Mouse (Mus musculus) liver, embryonic 15.5 days (tissue): ENCODE measurements around the gene Gm20388. TPM values are rescaled to one million over a fixed set of nuclear protein-coding genes. Genes with fewer than 3 reads are reported as not detected.

Experiments used
- ATAC-seq: fragments of 200-750 bp; cut with Nextera tagmentation; 2 replicates; pipeline ENCODE4 v1.8.0; 2017; ENCODE audit warnings: moderate number of reproducible peaks, mild to moderate bottlenecking, moderate library complexity; ENCODE audit not compliant: insufficient read depth
- H3K27ac ChIP-seq: fragments of 300-500 bp; sonication (generic); replicated peaks from 2 replicates; pipeline ENCODE4 v1.5.1; 2015; ENCODE audit warnings: mild to moderate bottlenecking, inconsistent platforms
- H3K27me3 ChIP-seq: fragments of 300-500 bp; sonication (generic); 2 replicates; pipeline ENCODE4 v1.6.1; 2015; ENCODE audit warnings: mild to moderate bottlenecking, inconsistent platforms
- H3K36me3 ChIP-seq: fragments of 300-500 bp; sonication (generic); replicated peaks from 2 replicates; pipeline ENCODE4 v1.6.1; 2015; ENCODE audit warnings: moderate library complexity, mild to moderate bottlenecking, inconsistent platforms
- H3K4me1 ChIP-seq: fragments of 300-500 bp; sonication (generic); replicated peaks from 2 replicates; pipeline ENCODE4 v1.6.1; 2015; ENCODE audit warnings: inconsistent platforms
- H3K4me2 ChIP-seq: fragments of 300-500 bp; sonication (generic); 2 replicates; pipeline ENCODE4 v1.6.1; 2015; ENCODE audit warnings: moderate library complexity, mild to moderate bottlenecking, inconsistent platforms
- H3K4me3 ChIP-seq: fragments of 300-500 bp; sonication (generic); replicated peaks from 2 replicates; pipeline ENCODE4 v1.5.1; 2015; ENCODE audit warnings: mild to moderate bottlenecking, inconsistent platforms
- H3K9ac ChIP-seq: fragments of 300-500 bp; sonication (generic); 2 replicates; pipeline ENCODE4 v1.6.1; 2015; ENCODE audit warnings: moderate library complexity, mild to moderate bottlenecking, inconsistent platforms
- H3K9me3 ChIP-seq: fragments of 300-500 bp; sonication (generic); replicated peaks from 2 replicates; pipeline ENCODE4 v1.6.1; 2016; ENCODE audit warnings: inconsistent platforms
- WGBS: fragments of 180-500 bp; shearing (Covaris S2); methylation state at CpG from one replicate; pipeline ENCODE4 v1.1.7; 2015; ENCODE audit warnings: mixed read lengths; ENCODE audit not compliant: insufficient replicate concordance; 5-methylcytosine and 5-hydroxymethylcytosine counted together
- polyA plus RNA-seq: library from polyadenylated mRNA; unstranded; fragments of >200 nt; fragmentation: Nextera tagmentation; extraction: Ambion mirVana; gene quantifications from 2 replicates; pipeline ENCODE4 v1.2.1, GENCODE M21; 2015

Gene Gm20388
- polyA plus RNA-seq, 1 experiment from 2014 or later, result not detected

DNA sequence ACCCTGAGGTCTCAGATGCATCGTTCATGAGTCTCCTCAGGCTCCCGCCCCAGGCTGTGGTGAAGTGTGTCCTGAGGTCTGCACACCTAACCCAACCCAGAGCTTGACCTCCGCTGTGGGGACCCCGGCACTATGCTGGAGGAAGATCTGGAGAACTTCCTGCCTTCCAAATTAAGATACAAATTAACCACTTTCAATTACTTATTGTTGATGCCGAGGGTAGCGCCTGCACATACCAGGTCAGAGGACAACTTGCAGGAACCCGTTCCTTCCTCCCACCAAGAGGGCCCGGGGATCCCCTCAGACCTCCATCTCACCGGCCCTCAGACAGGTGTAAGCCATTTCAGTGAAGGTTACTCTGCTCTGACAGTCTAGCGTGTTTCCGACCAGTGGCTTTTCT lies 1796.3 kb downstream of the Gm20388 start:
- Histone ChIP-seq H3K4me2 (no peak overlapping the region), H3K4me3 (no peak overlapping the region), H3K27me3 (0 out of 2 replicates have a peak, but pooled peaks cover 4% of the 10 kb centered on the region), H3K9me3 (no peaks in the 10 kb centered on the region), H3K4me1 (no peaks in the 10 kb centered on the region), H3K9ac (no peak overlapping the region), H3K27ac (no peak overlapping the region), H3K36me3 (no peaks in the 10 kb centered on the region)
- WGBS, result 62% methylated on average over 11 of the region's 11 CpGs
- no peak for ATAC-seq

DNA sequence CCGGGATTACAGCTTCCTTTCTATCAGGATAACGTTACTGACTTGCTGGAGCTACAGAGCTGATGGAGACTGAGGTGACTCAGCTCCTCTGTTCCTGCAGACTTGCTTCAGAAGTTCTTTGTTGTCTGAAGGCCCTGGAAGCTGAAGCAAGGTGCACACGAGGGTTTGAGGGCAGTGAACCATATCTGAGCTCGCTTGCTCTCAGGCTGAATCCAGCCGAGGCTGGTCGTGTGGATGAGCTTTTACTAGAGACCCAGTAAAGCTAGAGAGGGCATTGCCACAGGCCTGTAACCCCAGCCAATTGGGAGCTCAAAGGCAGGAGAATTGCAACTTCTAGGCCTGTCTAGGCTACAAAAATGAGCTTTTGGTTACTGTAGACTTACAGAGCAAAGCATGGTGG lies 1797.8 kb downstream of the Gm20388 start:
- Histone ChIP-seq H3K27ac (no peak overlapping the region), H3K36me3 (no peaks in the 10 kb centered on the region), H3K4me1 (no peaks in the 10 kb centered on the region), H3K9me3 (no peaks in the 10 kb centered on the region), H3K9ac (no peak overlapping the region), H3K4me2 (no peak overlapping the region), H3K27me3 (0 out of 2 replicates have a peak, but pooled peaks cover 4% of the 10 kb centered on the region), H3K4me3 (no peak overlapping the region)
- ATAC-seq, result no peak
- 46% methylated on average over 6 of the region's 6 CpGs for WGBS

- H3K27me3 ChIP-seq, result peaks cover 27% of the 10 kb centered on the region
- no peak for ATAC-seq
- no peaks in the 10 kb centered on the region for H3K4me1 ChIP-seq
- no peaks in the 10 kb centered on the region for H3K9me3 ChIP-seq
- H3K9ac ChIP-seq, result no peak overlapping the region
- no peak overlapping the region for H3K4me3 ChIP-seq
- H3K4me2 ChIP-seq, result no peak overlapping the region
- no peaks in the 10 kb centered on the region for H3K36me3 ChIP-seq
- H3K27ac ChIP-seq, result no peak overlapping the region
- WGBS, result 38% methylated on average over 14 of the region's 14 CpGs
Measured at GRCm38 (mm10) chr8:121717502-121717901, 1806.9 kb downstream of the Gm20388 start.

DNA sequence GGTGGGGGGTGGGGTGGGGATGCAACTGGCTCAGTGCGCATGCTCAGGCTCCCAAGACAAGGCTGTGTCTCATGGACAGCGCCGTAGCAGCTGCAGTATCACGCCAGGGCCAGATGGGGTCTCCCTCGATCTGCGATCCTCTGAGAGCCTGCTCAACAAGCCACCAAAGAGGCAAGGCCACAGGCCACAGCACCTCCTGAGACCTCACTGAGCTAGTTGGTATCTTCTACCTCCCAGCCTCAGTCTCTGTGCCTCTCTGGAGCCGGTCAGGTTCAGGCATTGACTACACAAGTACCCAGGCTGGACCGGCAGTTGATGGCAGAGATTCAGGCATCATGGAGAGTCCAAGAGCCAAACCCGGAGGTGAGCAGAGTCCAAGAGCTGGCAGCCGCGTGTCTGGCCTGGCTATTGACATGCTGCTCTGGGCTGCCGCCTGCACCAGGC lies 1807.4 kb downstream of the Gm20388 start:
- H3K9me3 ChIP-seq, result no peaks in the 10 kb centered on the region
- H3K4me2 ChIP-seq, result no peak overlapping the region
- H3K27me3 ChIP-seq, result peaks cover 27% of the 10 kb centered on the region
- H3K9ac ChIP-seq, result no peak overlapping the region
- H3K36me3 ChIP-seq, result no peaks in the 10 kb centered on the region
- no peak overlapping the region for H3K27ac ChIP-seq
- 23% methylated on average over 12 of the region's 12 CpGs for WGBS
- no peak for ATAC-seq
- H3K4me3 ChIP-seq, result no peak overlapping the region
- H3K4me1 ChIP-seq, result no peaks in the 10 kb centered on the region

DNA sequence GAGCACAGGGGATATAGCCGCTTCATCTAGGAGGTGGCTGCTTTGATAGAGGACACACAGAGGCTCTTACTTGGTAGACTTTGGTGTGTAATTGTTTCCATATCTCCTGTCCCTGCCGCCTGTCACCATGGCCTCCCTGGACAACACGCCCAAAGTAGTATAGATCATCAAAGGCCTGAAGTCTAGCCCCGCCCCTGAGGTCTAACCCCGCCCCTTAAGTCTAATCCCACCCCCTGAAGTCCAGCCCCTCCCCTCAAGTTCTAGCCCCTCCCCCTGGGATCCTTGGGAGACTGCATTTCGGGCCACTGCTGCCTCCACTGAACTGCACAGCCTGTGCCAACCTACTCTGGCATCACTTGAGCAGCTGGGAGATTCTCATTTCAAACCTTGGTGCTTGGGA lies 1808.3 kb downstream of the Gm20388 start:
- H3K4me3 ChIP-seq, result no peak overlapping the region
- no peak overlapping the region for H3K27ac ChIP-seq
- peaks cover 24% of the 10 kb centered on the region for H3K27me3 ChIP-seq
- H3K4me1 ChIP-seq, result no peaks in the 10 kb centered on the region
- no peaks in the 10 kb centered on the region for H3K9me3 ChIP-seq
- 43% methylated on average over 6 of the region's 6 CpGs for WGBS
- ATAC-seq, result no peak
- no peak overlapping the region for H3K4me2 ChIP-seq
- no peaks in the 10 kb centered on the region for H3K36me3 ChIP-seq
- no peak overlapping the region for H3K9ac ChIP-seq

- no peaks in the 10 kb centered on the region for H3K9me3 ChIP-seq
- H3K4me3 ChIP-seq, result no peak overlapping the region
- no peak overlapping the region for H3K27ac ChIP-seq
- no peak for ATAC-seq
- H3K9ac ChIP-seq, result no peak overlapping the region
- H3K4me1 ChIP-seq, result no peaks in the 10 kb centered on the region
- H3K4me2 ChIP-seq, result no peak overlapping the region
- WGBS, result 49% methylated on average over 6 of the region's 6 CpGs
- H3K36me3 ChIP-seq, result no peaks in the 10 kb centered on the region
- H3K27me3 ChIP-seq, result peaks cover 6% of the 10 kb centered on the region; the same call in 1 of the 2 replicates
Measured at GRCm38 (mm10) chr8:121721072-121721471, 1810.4 kb downstream of the Gm20388 start.

DNA sequence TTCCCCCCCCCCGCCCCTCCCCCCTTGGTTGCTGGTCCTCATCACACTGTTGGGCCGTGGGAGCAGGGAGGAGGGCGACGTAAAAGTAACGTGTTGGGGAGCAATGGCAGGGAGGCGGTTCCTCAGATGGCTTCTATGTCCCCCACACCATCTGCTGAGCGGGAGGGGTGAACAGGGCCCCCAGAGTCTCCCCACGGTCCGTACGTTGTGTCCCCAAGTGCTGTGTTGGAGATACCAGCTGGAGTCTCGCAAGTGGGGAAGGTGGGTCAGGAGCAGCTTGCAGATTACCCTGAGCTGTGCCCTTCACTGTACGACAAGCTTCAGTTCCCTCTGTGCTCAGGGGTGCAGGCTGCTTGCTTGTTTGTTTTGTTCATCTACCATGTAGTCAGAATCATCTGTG lies 1813.2 kb downstream of the Gm20388 start:
- WGBS, result 72% methylated on average over 12 of the region's 12 CpGs
- no peaks in the 10 kb centered on the region for H3K4me1 ChIP-seq

GRCm38 (mm10) chr8:121727164-121727563 lies 1816.5 kb downstream of the Gm20388 start:
- no peak overlapping the region for H3K27ac ChIP-seq
- H3K4me1 ChIP-seq, result no peaks in the 10 kb centered on the region
- H3K4me2 ChIP-seq, result no peak overlapping the region
- H3K9ac ChIP-seq, result no peak overlapping the region
- ATAC-seq, result no peak
- 52% methylated on average over 3 of the region's 3 CpGs for WGBS
- peaks cover 46% of the 10 kb centered on the region for H3K27me3 ChIP-seq
- no peak overlapping the region for H3K4me3 ChIP-seq
- H3K9me3 ChIP-seq, result no peaks in the 10 kb centered on the region
- no peaks in the 10 kb centered on the region for H3K36me3 ChIP-seq

More for the DNA sequence above, 1813.2 kb downstream of the Gm20388 start:
- H3K4me3 ChIP-seq, result no peak overlapping the region
- no peak for ATAC-seq
- H3K36me3 ChIP-seq, result no peaks in the 10 kb centered on the region
- no peaks in the 10 kb centered on the region for H3K9me3 ChIP-seq
- no peak overlapping the region for H3K4me2 ChIP-seq
- no peak overlapping the region for H3K9ac ChIP-seq
- H3K27ac ChIP-seq, result no peak overlapping the region
- H3K27me3 ChIP-seq, result peaks cover 13% of the 10 kb centered on the region

- Histone ChIP-seq H3K36me3 (no peaks in the 10 kb centered on the region), H3K27me3 (peaks cover 65% of the 10 kb centered on the region), H3K4me2 (peak within 1 kb of the TSS; percentile 44), H3K4me3 (no peak within 1 kb of the TSS; the same call in 1 of the 2 replicates), H3K27ac (no peak within 1 kb of the TSS), H3K9me3 (no peaks in the 10 kb centered on the region), H3K4me1 (no peaks in the 10 kb centered on the region), H3K9ac (no peak within 1 kb of the TSS)
- ATAC-seq, result no peak
- WGBS, result 8% methylated on average over 12 of the region's 12 CpGs
Measured at GRCm38 (mm10) chr8:121729323-121729722, 1818.7 kb downstream of the Gm20388 start, which contains the start of gene Jph3. Gene Jph3, plus strand, starts transcription at chr8:121729623.

DNA sequence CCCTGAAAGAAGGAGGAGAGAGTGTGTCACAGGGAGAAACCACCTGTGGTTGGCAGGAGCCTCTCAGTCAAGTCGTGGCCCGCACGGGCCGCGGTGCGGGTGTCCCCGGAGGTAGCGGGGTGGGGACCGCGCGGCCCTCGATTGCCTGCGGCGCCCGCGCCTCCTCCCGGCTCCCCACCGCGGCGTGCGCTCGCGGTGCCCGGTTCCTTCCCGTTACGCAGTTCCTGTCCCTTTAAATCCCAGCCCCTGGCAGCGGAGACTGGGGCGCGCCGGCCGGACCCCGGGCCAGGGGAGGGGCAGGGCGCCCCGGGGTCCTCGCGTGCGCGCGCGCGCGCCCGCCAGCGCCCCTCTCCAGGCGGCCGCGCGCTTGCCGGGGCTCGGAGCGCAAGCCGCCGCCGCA lies 1819.1 kb downstream of the Gm20388 start:
- peaks cover 65% of the 10 kb centered on the region for H3K27me3 ChIP-seq
- no peak overlapping the region; the same call in 1 of the 2 replicates for H3K4me3 ChIP-seq
- no peak overlapping the region for H3K27ac ChIP-seq
- H3K4me1 ChIP-seq, result no peaks in the 10 kb centered on the region
- no peak for ATAC-seq
- H3K4me2 ChIP-seq, result peak overlapping the region; percentile 44
- H3K9ac ChIP-seq, result no peak overlapping the region
- WGBS, result under 1% methylated on average over 49 of the region's 54 CpGs
- H3K9me3 ChIP-seq, result no peaks in the 10 kb centered on the region
- no peaks in the 10 kb centered on the region for H3K36me3 ChIP-seq

GRCm38 (mm10) chr8:121730170-121730569 lies 1819.5 kb downstream of the Gm20388 start:
- WGBS, result under 1% methylated on average over 46 of the region's 60 CpGs
- Histone ChIP-seq H3K4me1 (no peaks in the 10 kb centered on the region), H3K4me2 (peak overlapping the region; percentile 44), H3K9ac (no peak overlapping the region), H3K27me3 (peaks cover 65% of the 10 kb centered on the region), H3K9me3 (no peaks in the 10 kb centered on the region), H3K27ac (no peak overlapping the region), H3K4me3 (no peak overlapping the region; the same call in 1 of the 2 replicates), H3K36me3 (no peaks in the 10 kb centered on the region)
- ATAC-seq, result no peak

DNA sequence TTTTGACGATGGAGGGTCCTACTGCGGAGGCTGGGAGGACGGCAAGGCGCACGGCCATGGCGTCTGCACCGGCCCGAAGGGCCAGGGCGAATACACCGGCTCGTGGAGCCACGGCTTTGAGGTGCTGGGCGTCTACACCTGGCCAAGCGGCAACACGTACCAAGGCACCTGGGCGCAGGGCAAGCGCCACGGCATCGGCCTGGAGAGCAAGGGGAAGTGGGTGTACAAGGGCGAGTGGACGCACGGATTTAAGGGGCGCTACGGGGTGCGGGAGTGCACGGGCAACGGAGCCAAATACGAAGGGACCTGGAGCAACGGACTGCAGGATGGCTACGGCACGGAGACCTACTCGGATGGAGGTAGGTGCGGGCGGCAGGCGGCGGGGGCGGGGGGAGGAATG lies 1820.0 kb downstream of the Gm20388 start:
- H3K9ac ChIP-seq, result no peak overlapping the region
- WGBS, result 3% methylated on average over 37 of the region's 37 CpGs
- no peak overlapping the region for H3K4me3 ChIP-seq
- no peaks in the 10 kb centered on the region for H3K36me3 ChIP-seq
- no peak overlapping the region for H3K4me2 ChIP-seq
- no peak overlapping the region for H3K27ac ChIP-seq
- H3K4me1 ChIP-seq, result no peaks in the 10 kb centered on the region
- peaks cover 65% of the 10 kb centered on the region for H3K27me3 ChIP-seq
- H3K9me3 ChIP-seq, result no peaks in the 10 kb centered on the region
- ATAC-seq, result no peak
